Mouse (Mus musculus) adrenal gland, postnatal 36 days (tissue): ENCODE data around the gene Ins2. TPM values are rescaled to one million over a fixed set of nuclear protein-coding genes. Genes with fewer than 3 reads are reported as not detected.
A peak's percentile ranks its signal among the peaks of the same experiment; 100 is the strongest.

Experiments
- DNase-seq, 2 experiments: peaks; one replicate each; pipeline ENCODE4 v3.0.0; 2021; ENCODE audit warnings: mixed read lengths in 1 of 2
- long read RNA-seq, 2 experiments: library from polyadenylated mRNA; stranded (forward); transcript quantifications; one replicate each; pipeline ENCODE4 v2.0.0; 2021; ENCODE audit warnings: borderline sequencing depth in 2 of 2
- total RNA-seq, 2 experiments: library from RNA; stranded (reverse); gene quantifications; 2 replicates each; pipeline ENCODE4 v1.2.3; 2021

Ins2 gene
- total RNA-seq, result not detected
- long read RNA-seq, experiment 1, result 0 reads
- long read RNA-seq, experiment 2, transcript Ins2-205 (2 exons, 552 nt), result minor isoform, 11 of 91 reads
- long read RNA-seq, experiment 2, transcript Ins2-201 (3 exons, 478 nt), result minor isoform, 17 of 91 reads
- long read RNA-seq, experiment 2, transcript Ins2-204 (3 exons, 455 nt), result major isoform, 55 of 91 reads
- long read RNA-seq, experiment 2, partial matches to known transcripts, result 8 of 91 reads
- long read RNA-seq, experiment 2, other reads (novel, unspliced or antisense), result 0 of 91 reads

- DNase-seq, result no peak
These were observed at the start of gene Ins2 for GRCm38 (mm10) chr7:142743281-142743680. TSS of gene Ins2 (minus strand) at chr7:142743381.

- DNase-seq, result no peak
These were observed 49.6 kb upstream of the Ins2 start for GRCm38 (mm10) chr7:142792650-142793275.

- no peak for DNase-seq
These were observed 46.5 kb upstream of the Ins2 start for GRCm38 (mm10) chr7:142789667-142790066.

GRCm38 (mm10) chr7:142737772-142738171 is 5.4 kb downstream of the Ins2 start:
- DNase-seq, result peak; percentile 12 to 30

- peak; percentile 1 to 12 for DNase-seq
These were observed 6.2 kb downstream of the Ins2 start for GRCm38 (mm10) chr7:142736943-142737490.

- DNase-seq, result peak in 1 of 2 experiments; percentile 7
These were observed 17.2 kb downstream of the Ins2 start for GRCm38 (mm10) chr7:142725973-142726372.

- peak; percentile 53 to 57 for DNase-seq
These were observed 22.5 kb downstream of the Ins2 start for GRCm38 (mm10) chr7:142720725-142721124.

GRCm38 (mm10) chr7:142714783-142715498 is 28.2 kb downstream of the Ins2 start:
- peak; percentile 18 to 24 for DNase-seq

- DNase-seq, result no peak
These were observed 36.3 kb downstream of the Ins2 start for GRCm38 (mm10) chr7:142706873-142707272.

GRCm38 (mm10) chr7:142699334-142699860 is 43.8 kb downstream of the Ins2 start:
- DNase-seq, result peak in 1 of 2 experiments; percentile 26

- DNase-seq, result peak; percentile 65 to 80
These were observed 64.6 kb downstream of the Ins2 start for GRCm38 (mm10) chr7:142678611-142679010.

GRCm38 (mm10) chr7:142675644-142676043 is 67.5 kb downstream of the Ins2 start:
- DNase-seq, result peak; percentile 57 to 65

GRCm38 (mm10) chr7:142675141-142675540 is 68.0 kb downstream of the Ins2 start:
- no peak for DNase-seq

GRCm38 (mm10) chr7:142672120-142672519 is 71.1 kb downstream of the Ins2 start:
- DNase-seq, result peak in 1 of 2 experiments; percentile 40

- DNase-seq, result no peak
These were observed 72.1 kb downstream of the Ins2 start for GRCm38 (mm10) chr7:142671067-142671466.

- no peak for DNase-seq
These were observed 73.2 kb downstream of the Ins2 start, which contains the start of gene Gm49394 for GRCm38 (mm10) chr7:142669751-142670625. TSS of gene Gm49394 (minus strand) at chr7:142669942.

GRCm38 (mm10) chr7:142668328-142668727 is 74.9 kb downstream of the Ins2 start:
- DNase-seq, result no peak

- no peak for DNase-seq
These were observed 75.7 kb downstream of the Ins2 start for GRCm38 (mm10) chr7:142667521-142667920.

- peak in 1 of 2 experiments; percentile 48 for DNase-seq
These were observed 76.5 kb downstream of the Ins2 start, which contains the start of gene Igf2 for GRCm38 (mm10) chr7:142666659-142667058. TSS of gene Igf2 (minus strand) at chr7:142666816.

GRCm38 (mm10) chr7:142666109-142666508 is 77.1 kb downstream of the Ins2 start:
- DNase-seq, result no peak

GRCm38 (mm10) chr7:142665364-142665763 is 77.8 kb downstream of the Ins2 start:
- no peak for DNase-seq
